In the genomic region with DNA sequence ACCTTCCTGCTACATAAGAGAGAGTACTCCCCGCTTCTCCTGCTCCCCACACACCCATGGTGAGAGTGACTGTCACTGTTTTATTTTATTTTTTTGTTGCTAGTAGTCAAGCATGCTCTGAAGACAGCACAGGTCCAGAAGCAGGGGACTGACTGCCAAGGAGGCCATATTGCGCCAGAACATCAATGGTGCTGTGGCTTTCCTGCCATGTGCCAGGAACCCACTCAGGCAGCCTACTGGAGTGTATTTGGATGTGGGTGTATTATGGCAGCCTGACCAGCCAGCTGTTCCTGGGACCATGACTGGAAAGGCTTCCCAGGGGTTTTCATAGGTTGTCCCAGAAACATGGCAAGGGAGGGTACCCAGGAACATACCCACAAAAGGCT, we compare ENCODE assay signal across 11 mouse cellular contexts.
"Had no signal": no experiment of that assay in that cellular context is flagged by ENCODE, and none has a peak within 500 bp of the region (broad histone marks: within the 10 kb centered on the region; RNA-seq: fewer than 3 reads in every experiment).

No protein-coding gene starts in this region.

- H3K27ac ChIP-seq: kidney, embryonic 15.5 days; left cerebral cortex, adult 2 months; limb, embryonic 12.5 days; liver, embryonic 13.5 days; lung, embryonic 15.5 days; midbrain, embryonic 13.5 days had no signal

- H3K4me3 ChIP-seq: kidney, embryonic 15.5 days; left cerebral cortex, adult 2 months; limb, embryonic 12.5 days; liver, embryonic 13.5 days; lung, embryonic 15.5 days; midbrain, embryonic 13.5 days had no signal

- ATAC-seq: inflammation-experienced regulatory T-cells, adult 6 months; midbrain, embryonic 13.5 days had no signal

- DNase-seq: kidney, postnatal 14 days; liver; liver, embryonic 13.5 days; right cerebral cortex, postnatal 14 days; thymus, postnatal 4 days had no signal
